Mouse (Mus musculus): Measurements from ENCODE around the gene Eif1ad. TPM values are rescaled to one million over a fixed set of nuclear protein-coding genes. Genes with fewer than 3 reads are reported as not detected.
"Not testable (repeated sequence)": the region's sequence is repeated elsewhere in the genome, so short reads cannot be mapped to it uniquely, and the experiment has no call there.

Gene Eif1ad
- polyA plus RNA-seq, 1 experiment from 2014 or later = 49.9 TPM

DNA sequence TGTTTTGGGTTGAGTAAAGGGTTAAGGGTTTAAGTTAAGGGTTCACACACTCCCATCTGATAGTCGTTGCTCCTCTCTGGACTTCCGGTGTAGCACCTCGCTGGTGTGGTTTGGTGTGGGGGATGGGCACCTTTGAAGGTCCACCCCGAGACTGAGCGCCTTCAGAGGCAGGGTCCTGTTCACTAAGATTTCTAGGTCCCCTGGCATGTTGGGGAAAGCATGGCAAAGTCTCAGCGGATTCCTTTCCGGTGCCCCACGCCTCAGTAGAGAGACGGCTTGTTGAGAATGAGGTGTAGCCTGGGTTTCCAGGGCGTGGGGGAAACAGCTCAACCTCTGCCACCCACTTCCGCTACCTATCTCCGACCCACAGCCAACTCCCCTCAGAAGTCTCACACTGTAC lies 23.1 kb downstream of the Eif1ad start:
- no peak for ATAC-seq
- H3K27me3 ChIP-seq (replicated peaks; ENCODE audit: control insufficient read depth, insufficient read depth, low read length) = no peaks in the 10 kb centered on the region
- H3K4me3 ChIP-seq (replicated peaks; ENCODE audit: low read length) = peak overlapping the region; percentile 83
- no peaks in the 10 kb centered on the region for H3K9me3 ChIP-seq (ENCODE audit: control insufficient read depth, low read length)
- WGBS = 62% methylated on average over 12 of the region's 12 CpGs
- H3K36me3 ChIP-seq (ENCODE audit: control insufficient read depth, insufficient read depth) = no peaks in the 10 kb centered on the region
- H3K4me1 ChIP-seq (replicated peaks; ENCODE audit: control insufficient read depth, insufficient read depth, low read length) = peaks cover 32% of the 10 kb centered on the region
- no peak overlapping the region for H3K9ac ChIP-seq (replicated peaks; ENCODE audit: low read depth, low read length)
- peak overlapping the region; percentile 65 for H3K4me2 ChIP-seq (ENCODE audit: low read length)
- H3K27ac ChIP-seq (ENCODE audit: low read length) = no peak overlapping the region

DNA sequence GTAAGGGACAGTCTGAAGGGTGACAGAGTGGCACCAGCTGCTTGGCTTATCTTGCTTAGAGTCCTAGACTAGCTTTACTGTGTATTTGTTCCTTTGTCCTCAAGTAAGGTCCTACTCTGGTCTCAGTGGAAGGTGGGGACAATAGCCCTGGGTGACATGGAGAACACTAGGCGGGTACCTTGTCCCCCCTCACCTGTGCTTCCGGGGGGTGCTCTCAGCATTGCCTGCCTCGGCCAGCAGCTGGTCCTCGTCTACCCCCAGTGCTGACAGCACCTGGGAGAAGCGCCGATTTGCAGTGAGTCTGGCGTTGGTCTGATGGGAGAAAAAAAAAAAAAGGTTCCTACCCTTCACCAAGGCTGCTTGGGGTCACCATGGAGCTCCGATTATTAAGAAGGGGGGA lies 23.9 kb downstream of the Eif1ad start:
- H3K9ac ChIP-seq (replicated peaks; ENCODE audit: low read depth, low read length) = no peak overlapping the region
- no peak overlapping the region for H3K27ac ChIP-seq (ENCODE audit: low read length)
- H3K9me3 ChIP-seq (ENCODE audit: control insufficient read depth, low read length) = no peaks in the 10 kb centered on the region
- no peaks in the 10 kb centered on the region for H3K36me3 ChIP-seq (ENCODE audit: control insufficient read depth, insufficient read depth)
- H3K27me3 ChIP-seq (replicated peaks; ENCODE audit: control insufficient read depth, insufficient read depth, low read length) = no peaks in the 10 kb centered on the region
- no peak overlapping the region for H3K4me3 ChIP-seq (replicated peaks; ENCODE audit: low read length)
- no peak overlapping the region for H3K4me2 ChIP-seq (ENCODE audit: low read length)
- WGBS = 88% methylated on average over 8 of the region's 8 CpGs
- ATAC-seq = no peak
- H3K4me1 ChIP-seq (replicated peaks; ENCODE audit: control insufficient read depth, insufficient read depth, low read length) = peaks cover 32% of the 10 kb centered on the region

DNA sequence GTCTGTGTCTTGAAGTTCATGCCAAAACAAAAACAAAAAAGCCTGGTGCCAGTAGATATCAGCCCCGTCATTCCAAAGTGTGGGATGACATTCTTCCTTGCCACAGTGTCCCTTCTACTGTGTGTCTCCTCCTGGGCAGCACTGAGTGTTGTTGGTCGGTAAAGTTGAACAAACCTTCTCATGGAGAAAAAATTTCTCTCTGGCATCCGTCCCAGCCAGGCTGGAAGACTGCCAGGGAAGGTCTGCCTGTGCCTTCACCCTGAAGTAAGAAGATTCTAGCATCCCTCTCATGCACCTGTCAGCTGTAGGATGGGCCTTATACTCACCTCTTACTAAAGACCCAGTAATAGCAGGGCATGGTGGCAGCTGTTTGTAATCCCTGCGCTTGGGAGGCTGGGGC lies 26.4 kb downstream of the Eif1ad start:
- H3K9ac ChIP-seq (replicated peaks; ENCODE audit: low read depth, low read length) = no peak overlapping the region
- H3K4me1 ChIP-seq (replicated peaks; ENCODE audit: control insufficient read depth, insufficient read depth, low read length) = peaks cover 16% of the 10 kb centered on the region
- H3K27ac ChIP-seq (ENCODE audit: low read length) = no peak overlapping the region
- no peaks in the 10 kb centered on the region for H3K27me3 ChIP-seq (replicated peaks; ENCODE audit: control insufficient read depth, insufficient read depth, low read length)
- H3K4me2 ChIP-seq (ENCODE audit: low read length) = no peak overlapping the region
- WGBS = 29% methylated on average over 4 of the region's 4 CpGs
- no peaks in the 10 kb centered on the region for H3K36me3 ChIP-seq (ENCODE audit: control insufficient read depth, insufficient read depth)
- H3K9me3 ChIP-seq (ENCODE audit: control insufficient read depth, low read length) = no peaks in the 10 kb centered on the region
- no peak for ATAC-seq
- H3K4me3 ChIP-seq (replicated peaks; ENCODE audit: low read length) = no peak overlapping the region

DNA sequence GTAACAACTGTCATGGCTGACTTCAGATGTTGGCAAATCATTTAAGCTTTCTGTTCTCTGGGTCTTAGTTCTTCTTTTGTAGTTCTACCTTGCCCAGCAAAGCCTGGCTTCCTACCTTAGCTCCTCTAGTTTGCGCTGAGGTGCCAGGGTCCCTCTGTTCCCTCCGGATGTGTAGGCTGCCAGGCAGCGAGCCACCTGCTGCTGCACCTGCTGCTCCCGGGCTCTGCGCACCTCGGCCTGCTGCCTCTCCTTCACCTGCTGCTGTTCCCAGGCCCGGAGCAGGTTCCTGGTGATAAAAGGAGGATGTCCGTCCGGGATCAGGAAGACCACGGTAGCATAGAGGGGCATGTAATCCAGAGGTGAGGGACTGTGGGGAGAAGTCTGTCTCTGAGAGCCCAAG lies 27.6 kb downstream of the Eif1ad start:
- no peaks in the 10 kb centered on the region for H3K9me3 ChIP-seq (ENCODE audit: control insufficient read depth, low read length)
- no peak overlapping the region for H3K27ac ChIP-seq (ENCODE audit: low read length)
- no peak overlapping the region for H3K4me3 ChIP-seq (replicated peaks; ENCODE audit: low read length)
- 58% methylated on average over 10 of the region's 10 CpGs for WGBS
- peaks cover 14% of the 10 kb centered on the region for H3K4me1 ChIP-seq (replicated peaks; ENCODE audit: control insufficient read depth, insufficient read depth, low read length)
- H3K9ac ChIP-seq (replicated peaks; ENCODE audit: low read depth, low read length) = no peak overlapping the region
- ATAC-seq = no peak
- no peaks in the 10 kb centered on the region for H3K27me3 ChIP-seq (replicated peaks; ENCODE audit: control insufficient read depth, insufficient read depth, low read length)
- no peak overlapping the region for H3K4me2 ChIP-seq (ENCODE audit: low read length)
- no peaks in the 10 kb centered on the region for H3K36me3 ChIP-seq (ENCODE audit: control insufficient read depth, insufficient read depth)

DNA sequence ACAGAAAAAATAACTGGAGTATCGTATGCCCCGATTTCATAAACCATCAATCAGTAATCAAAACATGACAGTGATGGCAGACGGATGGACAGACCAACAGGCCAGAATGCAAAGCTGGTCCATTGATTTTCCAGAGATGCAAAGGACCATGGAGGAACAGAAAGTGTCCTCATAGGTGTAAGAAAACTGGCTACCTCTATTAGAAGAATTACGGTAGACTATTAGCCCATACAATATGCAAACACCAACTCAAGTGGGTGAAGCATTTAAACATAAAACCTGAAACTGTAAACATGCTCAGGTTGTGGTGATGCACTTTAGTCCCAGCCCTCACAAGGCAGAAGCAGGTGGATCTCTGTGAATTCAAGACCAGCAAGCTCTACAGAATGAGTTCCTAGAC lies 28.8 kb downstream of the Eif1ad start:
- no peak for ATAC-seq
- Histone ChIP-seq H3K36me3 (ENCODE audit: control insufficient read depth, insufficient read depth) (no peaks in the 10 kb centered on the region), H3K9me3 (ENCODE audit: control insufficient read depth, low read length) (no peaks in the 10 kb centered on the region), H3K4me1 (replicated peaks; ENCODE audit: control insufficient read depth, insufficient read depth, low read length) (peaks cover 2% of the 10 kb centered on the region; the same call in 1 of the 2 replicates), H3K4me3 (replicated peaks; ENCODE audit: low read length) (no peak overlapping the region), H3K27ac (ENCODE audit: low read length) (no peak overlapping the region), H3K27me3 (replicated peaks; ENCODE audit: control insufficient read depth, insufficient read depth, low read length) (no peaks in the 10 kb centered on the region), H3K4me2 (ENCODE audit: low read length) (no peak overlapping the region), H3K9ac (replicated peaks; ENCODE audit: low read depth, low read length) (no peak overlapping the region)
- 71% methylated on average over 4 of the region's 4 CpGs for WGBS

DNA sequence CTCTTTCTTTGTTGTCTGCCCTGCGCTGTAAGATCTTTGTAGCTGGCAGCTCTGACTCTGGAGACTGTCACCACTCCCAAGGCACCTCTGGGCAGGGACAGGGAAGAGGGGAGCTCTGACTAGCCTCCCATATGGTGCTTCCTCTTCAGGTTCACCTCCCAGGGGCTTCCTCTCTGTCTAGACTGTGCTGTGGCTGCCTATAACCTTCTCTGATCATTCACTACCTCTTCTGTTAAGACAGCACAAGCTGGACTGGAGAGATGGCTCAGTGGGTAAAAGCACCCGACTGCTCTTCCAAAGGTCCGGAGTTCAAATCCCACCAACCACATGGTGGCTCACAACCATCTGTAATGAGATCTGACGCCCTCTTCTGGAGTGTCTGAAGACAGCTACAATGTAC lies 34.5 kb downstream of the Eif1ad start:
- not testable (repeated sequence) for H3K36me3 ChIP-seq (ENCODE audit: control insufficient read depth, insufficient read depth); H3K27ac ChIP-seq (ENCODE audit: low read length); H3K4me3 ChIP-seq (replicated peaks; ENCODE audit: low read length); H3K4me1 ChIP-seq (replicated peaks; ENCODE audit: control insufficient read depth, insufficient read depth, low read length); ATAC-seq; H3K27me3 ChIP-seq (replicated peaks; ENCODE audit: control insufficient read depth, insufficient read depth, low read length); H3K9ac ChIP-seq (replicated peaks; ENCODE audit: low read depth, low read length); H3K9me3 ChIP-seq (ENCODE audit: control insufficient read depth, low read length); H3K4me2 ChIP-seq (ENCODE audit: low read length)
- WGBS = 65% methylated on average over 4 of the region's 4 CpGs

DNA sequence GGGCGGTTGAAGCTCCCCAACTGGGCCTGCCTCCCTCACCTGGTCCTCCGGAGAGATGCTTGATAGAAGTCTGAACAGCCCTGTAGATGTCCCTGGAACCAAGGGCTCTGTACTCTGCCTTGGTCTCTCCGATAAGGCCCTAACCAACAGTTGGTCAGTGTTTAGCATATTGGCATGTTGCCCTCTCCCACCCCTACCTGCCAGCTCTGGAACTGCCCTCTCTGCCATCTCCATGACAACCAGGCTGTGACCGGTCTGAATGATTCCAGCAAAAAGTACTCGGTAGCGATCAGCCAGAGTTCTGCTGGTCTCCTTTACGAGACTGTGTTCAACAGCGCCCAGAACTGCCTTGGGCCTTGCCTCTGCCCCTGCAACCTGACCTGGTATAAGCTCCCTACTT lies 35.8 kb downstream of the Eif1ad start, which contains the start of gene Tsga10ip:
Tsga10ip (minus strand) TSS at position 234 of the 400 bp plus-strand sequence.
- H3K9me3 ChIP-seq (ENCODE audit: control insufficient read depth, low read length) = no peaks in the 10 kb centered on the region
- H3K36me3 ChIP-seq (ENCODE audit: control insufficient read depth, insufficient read depth) = no peaks in the 10 kb centered on the region
- H3K9ac ChIP-seq (replicated peaks; ENCODE audit: low read depth, low read length) = no peak within 1 kb of the TSS
- ATAC-seq = no peak
- no peak within 1 kb of the TSS for H3K4me3 ChIP-seq (replicated peaks; ENCODE audit: low read length)
- no peaks in the 10 kb centered on the region for H3K27me3 ChIP-seq (replicated peaks; ENCODE audit: control insufficient read depth, insufficient read depth, low read length)
- 70% methylated on average over 8 of the region's 8 CpGs for WGBS
- peaks cover 5% of the 10 kb centered on the region for H3K4me1 ChIP-seq (replicated peaks; ENCODE audit: control insufficient read depth, insufficient read depth, low read length)
- H3K27ac ChIP-seq (ENCODE audit: low read length) = no peak within 1 kb of the TSS
- no peak within 1 kb of the TSS for H3K4me2 ChIP-seq (ENCODE audit: low read length)

DNA sequence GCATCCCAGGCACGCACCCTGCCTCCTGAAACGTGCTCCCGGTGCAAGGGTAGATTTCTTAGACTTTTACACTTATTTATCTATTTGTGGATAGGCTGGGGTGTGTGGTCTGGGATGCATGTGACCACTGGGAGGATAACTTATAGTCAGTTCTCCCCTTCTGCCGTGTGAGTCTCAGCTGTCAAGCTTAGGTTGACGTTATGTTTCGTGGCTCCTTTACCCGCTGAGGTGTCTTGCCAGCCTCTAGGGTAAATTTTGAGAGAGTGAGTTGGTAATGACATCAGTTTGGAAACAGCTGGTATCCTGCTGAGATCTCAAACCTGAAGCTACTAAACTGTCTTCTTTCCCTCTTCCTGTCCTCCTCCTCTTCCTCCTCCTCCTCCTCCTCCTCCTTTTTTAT lies 39.4 kb downstream of the Eif1ad start:
- no peak for ATAC-seq
- WGBS = 18% methylated on average over 7 of the region's 7 CpGs
- Histone ChIP-seq H3K27me3 (replicated peaks; ENCODE audit: control insufficient read depth, insufficient read depth, low read length) (no peaks in the 10 kb centered on the region), H3K27ac (ENCODE audit: low read length) (no peak overlapping the region; the same call in 1 of the 2 replicates), H3K36me3 (ENCODE audit: control insufficient read depth, insufficient read depth) (no peaks in the 10 kb centered on the region), H3K4me2 (ENCODE audit: low read length) (peak overlapping the region; percentile 60), H3K4me3 (replicated peaks; ENCODE audit: low read length) (peak overlapping the region; percentile 38), H3K9me3 (ENCODE audit: control insufficient read depth, low read length) (no peaks in the 10 kb centered on the region), H3K9ac (replicated peaks; ENCODE audit: low read depth, low read length) (0 out of 2 replicates have a peak overlapping the region, but pooled peaks have one; percentile 38), H3K4me1 (replicated peaks; ENCODE audit: control insufficient read depth, insufficient read depth, low read length) (peaks cover 13% of the 10 kb centered on the region)

DNA sequence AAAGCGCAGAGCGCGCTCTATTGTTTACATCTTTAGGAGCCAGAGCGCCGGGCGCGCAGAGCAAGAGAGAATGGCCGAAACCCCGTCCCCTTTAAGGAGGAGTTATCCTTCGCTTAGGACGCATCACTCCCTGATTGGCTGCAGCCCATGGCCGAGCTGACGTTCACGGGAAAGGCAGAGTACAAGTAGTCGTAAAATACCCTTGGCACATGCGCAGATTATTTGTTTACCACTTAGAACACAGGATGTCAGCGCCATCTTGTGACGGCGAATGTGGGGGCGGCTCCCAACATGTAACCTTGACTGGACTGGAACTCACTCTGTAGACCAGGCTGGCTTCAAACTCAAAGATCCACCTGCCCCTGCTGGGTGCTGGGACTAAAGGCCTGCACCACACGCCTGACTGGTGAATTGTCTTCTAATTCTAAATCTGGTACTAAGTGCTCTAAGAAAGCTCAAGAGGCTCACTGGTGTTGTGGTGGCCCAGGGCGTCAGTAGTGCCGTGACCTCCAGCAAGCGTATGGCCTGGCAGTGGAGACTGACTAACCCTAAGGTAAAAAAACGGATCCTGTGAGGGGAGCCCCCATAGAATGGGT lies 40.1 kb downstream of the Eif1ad start:
- Histone ChIP-seq H3K9ac (replicated peaks; ENCODE audit: low read depth, low read length) (peak overlapping the region; percentile 70), H3K4me3 (replicated peaks; ENCODE audit: low read length) (peak overlapping the region; percentile 66), H3K4me2 (ENCODE audit: low read length) (peak overlapping the region; percentile 76), H3K27ac (ENCODE audit: low read length) (peak overlapping the region; percentile 93), H3K4me1 (replicated peaks; ENCODE audit: control insufficient read depth, insufficient read depth, low read length) (peaks cover 13% of the 10 kb centered on the region)
- ATAC-seq = peak; percentile 85
- H3K27me3 ChIP-seq (replicated peaks; ENCODE audit: control insufficient read depth, insufficient read depth, low read length); H3K36me3 ChIP-seq (ENCODE audit: control insufficient read depth, insufficient read depth); H3K9me3 ChIP-seq (ENCODE audit: control insufficient read depth, low read length): not testable (repeated sequence)
- WGBS = 10% methylated on average over 21 of the region's 25 CpGs

DNA sequence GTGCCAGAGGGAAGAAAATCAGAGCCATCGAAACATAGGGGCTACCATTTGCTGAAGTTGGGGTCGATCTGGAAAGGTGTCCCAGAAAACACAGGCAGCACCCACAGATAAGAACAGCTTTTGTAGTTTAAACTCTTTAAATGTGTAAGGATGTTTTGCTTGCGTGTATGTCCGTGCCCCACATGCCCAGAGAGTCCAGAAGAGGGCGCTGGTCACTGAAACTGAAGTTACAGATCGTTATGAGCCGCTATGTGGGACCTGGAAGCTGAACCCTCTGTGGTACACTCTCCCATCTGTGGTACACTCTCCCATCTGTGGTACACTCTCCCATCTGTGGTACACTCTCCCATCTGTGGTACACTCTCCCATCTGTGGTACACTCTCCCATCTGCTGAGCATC lies 40.6 kb downstream of the Eif1ad start:
- Histone ChIP-seq H3K4me1 (replicated peaks; ENCODE audit: control insufficient read depth, insufficient read depth, low read length) (peaks cover 13% of the 10 kb centered on the region), H3K36me3 (ENCODE audit: control insufficient read depth, insufficient read depth) (no peaks in the 10 kb centered on the region), H3K9ac (replicated peaks; ENCODE audit: low read depth, low read length) (peak overlapping the region; percentile 70), H3K27ac (ENCODE audit: low read length) (peak overlapping the region; percentile 93), H3K27me3 (replicated peaks; ENCODE audit: control insufficient read depth, insufficient read depth, low read length) (no peaks in the 10 kb centered on the region), H3K4me3 (replicated peaks; ENCODE audit: low read length) (peak overlapping the region; percentile 66), H3K4me2 (ENCODE audit: low read length) (peak overlapping the region; percentile 76), H3K9me3 (ENCODE audit: control insufficient read depth, low read length) (no peaks in the 10 kb centered on the region)
- WGBS = 10% methylated on average over 7 of the region's 7 CpGs
- peak; percentile 45 for ATAC-seq
